Mouse (Mus musculus): ENCODE data around the gene Gm49391.
"Not testable (repeated sequence)": the region's sequence is repeated elsewhere in the genome, so short reads cannot be mapped to it uniquely, and the experiment has no call there.

Gm49391 gene

DNA sequence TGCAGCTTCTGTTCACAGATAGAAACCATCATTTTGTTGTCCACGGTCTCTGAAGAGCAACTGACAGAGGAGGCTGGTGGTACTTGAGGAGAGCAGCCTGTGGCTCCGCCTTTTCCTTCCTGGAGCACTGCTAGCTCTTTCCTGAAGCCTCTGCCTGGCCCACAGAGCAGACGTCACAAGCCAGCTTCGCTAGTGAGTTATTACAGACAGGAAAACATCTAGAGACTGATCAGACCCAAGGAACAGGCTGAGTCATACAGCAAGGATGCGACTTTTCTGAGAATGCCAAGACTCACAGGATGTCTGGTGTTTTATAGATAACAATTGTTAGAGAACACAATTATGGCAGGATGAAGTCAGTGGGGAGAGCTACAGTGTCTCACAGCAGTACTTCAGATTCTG is at the start of gene Gm49391, which contains the start of gene Ctla2a:
Gm49391 (minus strand) TSS at position 72 of the 402 bp plus-strand sequence.
Ctla2a (minus strand) TSS at position 126 of the 402 bp plus-strand sequence.
- DNase-seq (ENCODE audit: low read depth), result peak; percentile 70

DNA sequence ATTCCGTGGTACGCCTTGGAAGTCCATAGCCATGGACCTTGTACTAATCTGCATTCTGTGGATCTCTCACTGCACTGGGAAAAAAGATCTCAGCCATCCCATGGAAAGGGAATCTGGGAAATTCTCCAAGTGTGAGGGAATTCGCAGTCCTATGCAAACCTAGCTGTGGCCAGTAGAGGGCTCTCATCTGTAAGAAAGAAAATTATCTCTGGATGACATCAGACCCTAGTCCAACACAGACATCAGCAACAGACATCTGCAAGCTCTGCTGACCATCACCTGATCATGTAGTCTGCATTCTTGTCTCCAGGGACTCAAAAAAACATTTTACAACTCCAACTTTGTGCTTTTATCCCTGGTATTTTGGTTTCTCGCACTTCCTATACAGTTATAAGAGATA is 35.9 kb upstream of the Gm49391 start:
- peak; percentile 1 for DNase-seq (ENCODE audit: low read depth)

- DNase-seq (ENCODE audit: low read depth), result not testable (repeated sequence)
These were observed 27.6 kb upstream of the Gm49391 start for GRCm38 (mm10) chr13:60963985-60964384.

DNA sequence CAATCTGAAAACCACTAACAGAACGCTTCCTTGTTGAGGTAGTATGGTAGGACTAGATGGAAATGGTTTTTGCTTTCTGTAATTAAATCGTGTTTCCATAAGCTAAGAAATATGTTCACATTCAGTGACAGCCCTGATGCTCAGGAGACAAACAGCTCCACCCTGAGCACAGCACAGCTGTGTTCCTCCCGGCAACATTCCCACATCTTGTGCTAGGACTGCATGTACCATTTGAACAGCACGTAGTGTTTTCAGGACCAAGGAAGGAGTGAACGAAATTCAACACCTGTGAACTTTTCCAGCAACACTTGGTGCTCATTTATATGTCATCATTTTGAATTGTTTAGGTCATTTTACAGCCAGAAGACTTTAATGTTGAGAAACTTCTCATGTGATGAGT is 25.3 kb upstream of the Gm49391 start:
- no peak for DNase-seq (ENCODE audit: low read depth)

- not testable (repeated sequence) for DNase-seq (ENCODE audit: low read depth)
These were observed 5.5 kb upstream of the Gm49391 start, which contains the start of gene Tpbpa for GRCm38 (mm10) chr13:60941884-60942283. Tpbpa (minus strand) TSS chr13:60941984.

DNA sequence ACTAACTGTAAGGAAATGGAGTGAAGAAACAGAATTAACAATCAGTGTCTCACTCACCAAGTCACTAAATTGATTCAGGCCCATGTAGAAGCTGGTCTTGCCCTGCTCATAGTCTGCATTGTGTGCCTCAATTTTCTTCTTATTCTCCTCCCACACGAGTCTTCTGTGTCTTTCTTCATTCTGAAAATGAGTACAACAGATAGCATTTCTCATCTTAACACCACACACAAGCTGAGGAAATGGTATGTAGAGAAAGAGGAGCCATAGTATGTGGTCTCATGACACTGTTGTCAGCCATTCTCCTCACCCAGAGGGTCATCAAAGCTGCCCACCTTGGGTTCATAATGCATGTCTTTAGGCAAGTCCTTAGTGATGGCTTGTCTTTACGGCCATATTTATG is 881 bp downstream of the Gm49391 start, which contains the start of gene Gm49393:
Gm49393 (minus strand) TSS at position 101 of the 400 bp plus-strand sequence.
- not testable (repeated sequence) for DNase-seq (ENCODE audit: low read depth)

DNA sequence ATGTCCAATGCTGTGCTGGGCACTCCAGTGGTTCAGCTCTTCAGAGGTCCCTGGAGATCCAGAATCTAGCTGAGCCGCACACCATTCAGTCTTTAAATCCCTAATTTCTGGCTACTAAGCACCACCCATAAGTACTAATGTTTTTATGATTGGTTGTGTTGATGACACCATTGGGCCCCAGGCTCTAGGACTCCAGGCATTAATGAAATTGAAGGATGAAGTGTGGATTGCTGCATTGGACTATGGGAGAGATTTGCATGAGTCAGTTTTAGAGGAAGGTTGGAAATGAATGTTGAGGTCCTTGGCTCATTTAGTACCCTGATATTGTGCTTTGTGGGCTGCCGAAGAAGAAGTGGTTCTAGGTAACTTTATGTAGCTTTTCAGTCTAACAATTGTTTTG is 31.6 kb downstream of the Gm49391 start, which contains the start of gene Tpbpb:
Tpbpb (minus strand) TSS at position 101 of the 400 bp plus-strand sequence.
- DNase-seq (ENCODE audit: low read depth), result not testable (repeated sequence)

GRCm38 (mm10) chr13:60897328-60897727 is 39.0 kb downstream of the Gm49391 start, which contains the start of gene Ctla2b:
Ctla2b (minus strand) TSS chr13:60897447.
- peak; percentile 53 for DNase-seq (ENCODE audit: low read depth)

- not testable (repeated sequence) for DNase-seq (ENCODE audit: low read depth)
These were observed 39.6 kb downstream of the Gm49391 start, which contains the start of gene Gm49392 for GRCm38 (mm10) chr13:60896794-60897193. Gm49392 (minus strand) TSS chr13:60896894.

DNA sequence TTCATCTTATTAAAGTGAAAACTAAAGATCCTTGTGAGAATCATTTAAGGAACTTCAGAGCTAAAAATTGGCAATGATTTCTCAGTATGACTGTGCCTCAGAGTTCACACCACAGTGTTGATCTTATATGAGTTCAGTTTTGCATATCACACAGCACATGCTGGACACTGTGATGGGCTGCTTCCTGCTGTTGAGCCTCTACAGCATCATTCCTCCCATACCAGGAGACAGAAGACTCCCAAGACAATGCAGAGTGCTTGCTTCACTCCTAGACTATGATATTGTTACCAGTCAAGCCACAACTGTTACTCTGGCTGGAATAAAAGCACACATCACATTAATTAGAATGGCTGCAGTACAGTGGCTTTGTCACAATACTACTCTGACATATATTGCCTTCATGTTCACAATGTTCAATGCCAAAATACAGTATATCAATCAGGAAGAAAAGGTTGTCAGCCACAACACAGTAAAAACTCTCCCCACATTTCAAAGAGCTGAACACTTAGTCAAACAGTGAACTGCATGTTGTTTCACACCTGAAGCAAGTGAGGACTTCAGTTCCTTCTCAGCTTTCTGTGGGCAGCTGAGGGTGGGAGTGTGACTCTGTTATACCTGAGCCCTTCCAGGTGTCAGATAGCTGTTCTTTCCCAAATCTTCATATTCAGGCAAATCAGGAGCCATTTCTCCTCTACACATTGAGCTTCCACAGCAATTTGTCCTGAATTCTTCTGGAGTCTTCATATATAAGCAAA is 40.8 kb downstream of the Gm49391 start:
- no peak for DNase-seq (ENCODE audit: low read depth)

DNA sequence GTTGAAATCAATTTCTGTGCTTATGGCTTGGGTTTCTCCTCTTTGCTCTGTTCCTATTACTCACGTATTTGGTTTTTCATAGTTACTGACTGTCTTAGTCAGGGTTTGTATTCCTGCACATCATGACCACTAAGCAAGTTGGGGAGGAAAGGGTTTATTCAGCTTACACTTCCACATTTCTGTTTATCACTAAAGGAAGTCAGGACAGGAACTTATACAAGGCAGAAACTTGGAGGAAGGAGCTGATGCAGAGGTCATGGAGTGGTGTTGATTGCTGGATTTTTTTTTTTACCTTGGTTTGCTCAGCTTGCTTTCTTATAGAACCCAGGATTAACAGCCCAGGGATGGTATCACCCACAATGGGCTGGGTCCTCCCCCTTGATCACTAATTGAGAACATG is 44.1 kb downstream of the Gm49391 start:
- no peak for DNase-seq (ENCODE audit: low read depth)

- no peak for DNase-seq (ENCODE audit: low read depth)
These were observed 72.1 kb downstream of the Gm49391 start, which contains the start of gene 4930486L24Rik for GRCm38 (mm10) chr13:60864281-60864680. 4930486L24Rik (minus strand) TSS chr13:60864475.

DNA sequence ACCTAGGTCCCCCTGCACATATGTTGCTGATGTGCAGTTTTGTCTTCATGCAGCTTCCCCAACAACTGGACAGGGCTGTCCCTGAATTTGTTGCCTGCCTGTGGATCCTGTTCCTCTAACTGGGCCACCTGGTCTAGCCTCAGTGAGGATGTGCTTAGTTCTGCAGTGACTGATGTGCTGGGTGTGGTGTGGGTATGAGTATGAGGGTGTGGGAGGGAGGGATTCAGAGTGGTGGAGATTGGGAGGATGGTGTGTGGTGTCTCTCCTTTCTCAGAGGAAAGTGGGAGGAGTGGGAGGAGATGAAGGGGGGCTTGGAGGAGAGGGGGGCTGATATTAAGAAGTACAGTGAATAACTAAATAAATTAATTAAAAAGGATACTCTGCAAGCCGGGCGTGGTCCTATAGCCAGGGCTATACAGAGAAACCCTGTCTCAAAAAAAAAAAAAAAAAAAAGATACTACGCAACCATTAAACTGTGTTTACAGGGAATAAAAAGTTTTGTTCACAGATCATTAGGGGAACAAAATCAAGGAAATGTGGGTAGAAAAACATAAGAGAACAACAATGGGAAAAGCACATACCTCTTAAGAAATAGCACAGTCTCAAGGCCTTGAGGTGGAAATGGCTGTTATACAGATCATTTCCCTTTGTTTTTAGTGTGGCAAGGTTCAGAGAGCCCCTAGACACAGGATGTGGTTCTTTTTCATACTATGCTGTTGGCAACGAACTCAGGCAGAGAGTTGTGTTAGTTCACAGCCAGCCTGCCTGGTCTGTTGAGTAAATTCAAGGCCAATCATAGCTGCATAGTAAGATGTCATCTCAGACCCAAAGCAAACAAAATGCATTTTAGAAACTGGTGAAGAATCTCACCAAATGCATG is 87.9 kb downstream of the Gm49391 start:
- DNase-seq (ENCODE audit: low read depth), result peak; percentile 85
